9 mouse cellular contexts compared by ENCODE assay signal in genomic region chr12:98668132-98668814, GRCm38 (mm10). TPM values are rescaled to one million over a fixed set of nuclear protein-coding genes. Genes with fewer than 3 reads are reported as not detected.
DNase-seq lines count a peak whose midpoint lies in the region; ATAC-seq lines count a peak whose summit lies in the region.
"Had no signal": no experiment of that assay in that cellular context is flagged by ENCODE, and none has a peak within 500 bp of the region (broad histone marks: within the 10 kb centered on the region; RNA-seq: fewer than 3 reads in every experiment).

No protein-coding gene starts in this region.

- no peak overlapping the region for H3K9ac ChIP-seq in lung, embryonic 15.5 days

- H3K9me3 ChIP-seq in lung, embryonic 15.5 days: no peaks in the 10 kb centered on the region

- no peak overlapping the region for H3K27ac ChIP-seq in lung, embryonic 15.5 days
- H3K27ac ChIP-seq: macrophage had no signal

- no peak overlapping the region for H3K4me3 ChIP-seq in lung, embryonic 15.5 days

- H3K4me1 ChIP-seq in lung, embryonic 15.5 days: 0 out of 2 replicates have a peak, but pooled peaks cover 4% of the 10 kb centered on the region

- no peak overlapping the region for H3K4me2 ChIP-seq in lung, embryonic 15.5 days

- DNase-seq in cerebellum, adult 11-12 months: peak; percentile 56
- no peak for DNase-seq in cerebellum, postnatal 4 days (ENCODE audit: low spot score in 2 of 2)
- peak; percentile 85 for DNase-seq in adrenal gland, adult 8-10 months
- peak; percentile 60 to 81 for DNase-seq in frontal cortex, postnatal 36 days (ENCODE audit: low spot score in 2 of 2)
- peak; percentile 78 for DNase-seq in kidney, postnatal 14 days
- no peak for DNase-seq in thymus, postnatal 4 days

- no peaks in the 10 kb centered on the region for H3K27me3 ChIP-seq in lung, embryonic 15.5 days

- H3K36me3 ChIP-seq in lung, embryonic 15.5 days: no peaks in the 10 kb centered on the region

- WGBS in lung, embryonic 15.5 days: 44% methylated on average over 10 of the region's 10 CpGs

- ATAC-seq in lung, embryonic 15.5 days (ENCODE audit: borderline replicate concordance, extremely low read depth, low FRiP score, low TSS enrichment): peak; percentile 65; the same call in 1 of the 2 replicates
- no peak for ATAC-seq in activated CD4-positive, CD25-positive, alpha-beta regulatory T cell, adult 4 months

RNA-seq across cellular contexts. Expression of gene Spata7, which starts 40.3 kb away (rescaled TPM):
- total RNA-seq in adrenal gland, adult 8-10 months (2022): 10 to 100 TPM; 10.3 to 23.2 (median 14.0) TPM
- 15.2 and 16.5 TPM in 2 replicates for polyA plus RNA-seq in lung, embryonic 15.5 days (2015; fragmentation: Nextera tagmentation; extraction: Ambion mirVana)
- 1 to 10 TPM in 1 of 2 experiments, under 1 TPM in 1; 0.42 to 2.1 TPM for polyA plus RNA-seq in activated CD4-positive, CD25-positive, alpha-beta regulatory T cell, adult 4 months (2017; shearing (Covaris generic))

Comparison
In these comparisons a context has a peak if more than half of its experiments do, and no peak if none do; other contexts are left out.
1. DNase-seq: peak in cerebellum, adult 11-12 months (single experiment), adrenal gland, adult 8-10 months (single experiment), frontal cortex, postnatal 36 days (2 of 2) and kidney, postnatal 14 days (single experiment); none in cerebellum, postnatal 4 days (0 of 2) and thymus, postnatal 4 days (single experiment).